Mouse (Mus musculus) midbrain, embryonic 12.5 days (tissue): ENCODE data around the gene Mx1. TPM values are rescaled to one million over a fixed set of nuclear protein-coding genes. Genes with fewer than 3 reads are reported as not detected.

ENCODE experiments used
- ATAC-seq: fragments of 200-750 bp; cut with Nextera tagmentation; 2 replicates; pipeline ENCODE4 v1.8.0; 2017; ENCODE audit warnings: low read depth, moderate TSS enrichment, moderate library complexity; ENCODE audit not compliant: low FRiP score
- H3K27ac ChIP-seq: fragments of 300-500 bp; sonication (generic); replicated peaks from 2 replicates; pipeline ENCODE4 v1.5.1; 2016; ENCODE audit warnings: mild to moderate bottlenecking
- H3K27me3 ChIP-seq: fragments of 300-500 bp; sonication (generic); 2 replicates; pipeline ENCODE4 v1.6.1; 2016; ENCODE audit warnings: mild to moderate bottlenecking
- H3K36me3 ChIP-seq: fragments of 300-500 bp; sonication (generic); 2 replicates; pipeline ENCODE4 v1.6.1; 2016
- H3K4me1 ChIP-seq: fragments of 300-500 bp; sonication (generic); 2 replicates; pipeline ENCODE4 v1.6.1; 2016
- H3K4me2 ChIP-seq: fragments of 300-500 bp; sonication (generic); replicated peaks from 2 replicates; pipeline ENCODE4 v1.6.1; 2016; ENCODE audit warnings: mild to moderate bottlenecking, moderate library complexity
- H3K4me3 ChIP-seq: fragments of 300-500 bp; sonication (generic); 2 replicates; pipeline ENCODE4 v1.5.1; 2016; ENCODE audit warnings: mild to moderate bottlenecking
- H3K9ac ChIP-seq: fragments of 300-500 bp; sonication (generic); replicated peaks from 2 replicates; pipeline ENCODE4 v1.6.1; 2016; ENCODE audit warnings: mild to moderate bottlenecking, moderate library complexity
- H3K9me3 ChIP-seq: fragments of 300-500 bp; sonication (generic); 2 replicates; pipeline ENCODE4 v1.6.1; 2016; ENCODE audit warnings: mild to moderate bottlenecking
- WGBS: fragments of 180-500 bp; shearing (Covaris S2); methylation state at CpG from one replicate; pipeline ENCODE4 v1.1.7; 2016; 5-methylcytosine and 5-hydroxymethylcytosine counted together
- polyA plus RNA-seq: library from polyadenylated mRNA; unstranded; fragments of >200 nt; fragmentation: Nextera tagmentation; extraction: Ambion mirVana; gene quantifications from 2 replicates; pipeline ENCODE4 v1.2.1, GENCODE M21; 2016

The Mx1 gene
- polyA plus RNA-seq, 1 experiment from 2014 or later = 0.28 TPM

DNA sequence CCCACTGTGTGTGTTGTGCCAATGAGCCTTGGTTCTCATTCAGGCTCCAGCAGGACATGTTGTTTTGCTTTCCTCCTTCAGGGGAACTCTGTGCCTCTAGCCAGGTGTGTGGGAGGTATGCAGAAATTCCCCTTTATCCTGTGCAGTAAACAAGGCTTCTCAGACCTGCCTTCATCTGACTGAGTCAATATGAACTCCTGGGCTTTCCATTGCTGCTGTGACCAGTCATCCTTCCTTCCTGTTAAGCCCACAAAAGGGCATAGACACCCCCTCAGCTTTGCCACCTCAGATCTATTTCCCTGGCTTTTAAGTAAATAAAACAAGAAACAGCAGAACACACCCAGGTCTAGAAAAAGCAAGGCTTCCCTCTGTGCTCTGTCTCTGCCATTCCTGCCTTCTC, 61.0 kb downstream of the Mx1 start:
- Histone ChIP-seq H3K4me2 (no peak overlapping the region), H3K9ac (no peak overlapping the region), H3K36me3 (no peaks in the 10 kb centered on the region), H3K27ac (no peak overlapping the region), H3K9me3 (no peaks in the 10 kb centered on the region), H3K27me3 (no peaks in the 10 kb centered on the region), H3K4me3 (no peak overlapping the region), H3K4me1 (peaks cover 11% of the 10 kb centered on the region; the same call in 1 of the 2 replicates)
- ATAC-seq = no peak

DNA sequence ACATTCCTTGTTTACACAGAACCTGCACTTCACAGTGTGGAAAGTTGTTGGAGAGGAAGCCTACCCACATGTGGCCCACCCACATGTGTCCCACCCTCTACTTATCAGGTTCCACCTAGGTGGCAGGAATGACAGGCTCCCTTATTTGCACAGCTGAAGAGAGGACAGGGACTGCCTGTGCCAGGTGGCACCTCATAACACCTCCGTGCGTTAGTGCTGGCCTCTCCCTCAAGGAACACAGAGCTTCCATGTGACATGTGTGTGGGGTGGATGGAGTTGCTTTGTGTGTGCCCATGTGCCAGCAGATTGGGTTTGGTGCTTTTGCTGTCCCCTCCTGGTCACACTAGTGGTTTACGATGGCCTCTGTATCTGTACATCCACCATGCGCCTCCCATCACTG, 62.7 kb downstream of the Mx1 start:
- Histone ChIP-seq H3K9ac (no peak overlapping the region), H3K36me3 (no peaks in the 10 kb centered on the region), H3K4me1 (peaks cover 11% of the 10 kb centered on the region; the same call in 1 of the 2 replicates), H3K4me2 (no peak overlapping the region), H3K27ac (no peak overlapping the region), H3K4me3 (no peak overlapping the region), H3K9me3 (no peaks in the 10 kb centered on the region), H3K27me3 (no peaks in the 10 kb centered on the region)
- WGBS = 95% methylated on average over 4 of the region's 4 CpGs
- ATAC-seq = no peak

DNA sequence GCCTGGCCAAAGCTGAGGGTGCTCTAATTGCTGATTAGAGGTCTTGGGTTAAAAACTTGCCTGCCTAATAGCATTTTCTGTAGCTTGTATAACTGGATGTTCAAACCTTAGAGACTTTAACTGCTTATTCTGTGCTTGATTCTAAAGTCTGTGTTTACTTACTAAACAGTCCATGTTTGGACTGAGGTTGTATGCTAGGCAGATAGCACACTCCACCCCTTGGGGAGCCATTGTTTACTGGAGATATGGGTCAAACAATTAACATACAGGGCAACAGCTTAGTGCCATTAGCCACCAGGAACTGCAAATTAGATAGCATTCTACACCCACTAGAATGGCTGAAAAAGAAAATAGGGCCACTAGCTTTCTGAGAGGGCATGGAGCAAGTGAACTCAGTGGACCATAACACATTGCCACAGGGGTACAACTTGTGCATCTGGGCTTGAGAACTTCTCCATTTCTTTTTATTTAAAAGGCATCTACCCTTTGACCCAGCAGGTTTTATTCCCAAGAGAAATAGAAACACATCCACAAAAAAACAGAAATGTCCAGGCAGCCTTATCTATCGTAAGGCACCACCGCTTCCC, 64.7 kb downstream of the Mx1 start:
- Histone ChIP-seq H3K4me3 (no peak overlapping the region), H3K9ac (no peak overlapping the region), H3K27ac (no peak overlapping the region), H3K4me2 (no peak overlapping the region), H3K9me3 (no peaks in the 10 kb centered on the region), H3K36me3 (no peaks in the 10 kb centered on the region), H3K4me1 (peaks cover 11% of the 10 kb centered on the region; the same call in 1 of the 2 replicates), H3K27me3 (no peaks in the 10 kb centered on the region)
- 86% methylated on average over 2 of the region's 2 CpGs for WGBS
- no peak for ATAC-seq

Other genes with a start within 250 kb of the Mx1 start
- gene Bace2, start 106.2 kb downstream of the Mx1 start, polyA plus RNA-seq = 2.2 and 3.0 TPM in 2 replicates
- not detected in 2 replicates for gene Fam3b, start 51.9 kb upstream of the Mx1 start, polyA plus RNA-seq
- gene Tmprss2, start 148.3 kb upstream of the Mx1 start, polyA plus RNA-seq = 0.48 and 0.55 TPM in 2 replicates